Mouse (Mus musculus) embryonic fibroblast, embryonic 13.5 days (primary cell): ENCODE data around the gene Ddx27.

Experiments
- CTCF ChIP-seq: IDR thresholded peaks from 2 replicates; pipeline ENCODE4 v1.5.1; 2011; ENCODE audit warnings: mild to moderate bottlenecking, control low read depth, low read length, moderate library complexity, borderline replicate concordance; ENCODE audit not compliant: insufficient read depth
- POLR2A ChIP-seq: IDR thresholded peaks from 2 replicates; pipeline ENCODE4 v1.6.1; 2011; ENCODE audit warnings: low read depth, mild to moderate bottlenecking, control low read depth, low read length, moderate library complexity

- TF ChIP-seq CTCF: no peak
- peak; percentile 92 for TF ChIP-seq POLR2A
These were observed 19.0 kb upstream of the Ddx27 start, which contains the start of gene Stau1 for GRCm38 (mm10) chr2:166995796-166996532.
